Mouse (Mus musculus) retina, postnatal 7 days (tissue): ENCODE data around the gene 0610010K14Rik.

ENCODE experiments used
- DNase-seq: peaks from one replicate; pipeline ENCODE4 v3.0.0-alpha.2; 2012; ENCODE audit warnings: low read depth, low spot score

0610010K14Rik gene

DNA sequence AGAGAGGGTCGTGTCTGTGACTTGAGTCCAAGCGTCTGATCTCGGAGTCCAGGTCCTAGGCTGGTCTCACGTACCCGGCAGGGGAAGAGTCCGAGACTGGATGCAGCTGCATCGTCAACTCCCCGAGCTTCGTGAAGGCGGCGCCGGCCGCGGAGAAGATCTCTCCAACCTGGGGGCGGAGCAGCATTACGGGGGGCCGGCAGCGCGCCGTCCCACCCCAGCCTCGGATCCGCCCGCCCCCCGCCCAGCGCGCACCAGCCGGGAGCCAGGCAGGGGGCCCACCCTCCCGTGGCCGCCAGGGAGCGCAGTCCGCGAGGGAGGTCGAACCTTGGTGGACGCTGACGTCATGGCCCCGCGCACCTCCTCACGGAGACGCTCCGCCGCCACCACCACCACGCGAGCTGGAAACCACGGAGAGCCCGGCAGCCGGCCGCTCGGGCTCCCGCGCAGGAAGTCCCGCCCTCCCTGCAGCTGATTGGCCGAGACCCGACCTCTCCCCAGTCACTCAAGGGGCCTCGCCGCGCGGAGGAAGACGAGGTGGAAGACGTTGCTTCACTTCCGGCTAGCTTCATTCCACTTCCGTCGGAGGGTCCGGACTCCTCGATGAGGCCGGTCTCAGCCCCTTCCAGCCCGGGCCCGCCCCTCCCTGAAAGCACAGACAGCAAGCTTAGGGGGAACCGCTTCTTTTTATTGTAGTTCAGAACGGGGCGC, at the start of gene 0610010K14Rik:
Gene 0610010K14Rik, minus strand, starts transcription at position 458 of the 711 bp plus-strand sequence.
- DNase-seq: peak; percentile 96

DNA sequence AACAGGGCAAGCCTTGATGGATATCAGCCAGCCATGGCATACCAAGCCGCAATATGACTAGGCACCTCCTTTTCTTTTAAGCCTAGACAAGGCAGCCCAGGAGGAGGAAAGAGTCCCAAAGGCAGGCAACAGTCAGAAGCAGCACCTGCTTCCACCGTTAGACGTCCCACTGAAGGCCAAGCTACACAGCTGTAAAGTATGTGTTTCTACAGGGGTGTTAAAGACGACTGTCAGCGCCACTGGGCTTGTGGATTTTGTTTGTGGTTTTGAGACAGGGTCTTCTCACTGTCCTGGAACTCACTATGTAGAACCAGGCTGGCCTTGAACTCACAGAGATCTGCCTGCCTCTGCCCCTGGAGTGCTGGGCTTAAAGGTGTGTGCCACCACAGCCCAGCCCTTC, 48.0 kb upstream of the 0610010K14Rik start:
- DNase-seq: no peak

GRCm38 (mm10) chr11:70284757-70285156, 47.0 kb upstream of the 0610010K14Rik start:
- DNase-seq: no peak

DNA sequence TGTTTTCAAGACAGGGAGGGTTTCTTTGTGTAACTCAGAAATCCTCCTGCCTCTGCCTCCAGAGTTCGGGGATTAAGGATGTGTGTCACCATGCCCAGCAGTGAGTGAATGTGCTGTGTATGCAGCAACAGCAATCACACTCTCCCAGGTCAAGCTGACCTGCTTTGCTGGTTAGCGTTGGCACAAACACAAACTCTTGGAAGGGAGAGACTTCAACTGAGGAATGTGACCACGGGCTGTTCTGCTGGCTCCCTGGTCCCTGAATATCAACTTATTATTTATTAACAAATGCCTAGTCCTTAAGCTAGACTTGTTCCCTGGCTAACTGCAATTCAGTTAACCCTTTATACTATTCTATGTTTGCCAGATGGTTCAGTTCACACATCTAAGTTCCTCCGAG, 46.0 kb upstream of the 0610010K14Rik start:
- DNase-seq: no peak

DNA sequence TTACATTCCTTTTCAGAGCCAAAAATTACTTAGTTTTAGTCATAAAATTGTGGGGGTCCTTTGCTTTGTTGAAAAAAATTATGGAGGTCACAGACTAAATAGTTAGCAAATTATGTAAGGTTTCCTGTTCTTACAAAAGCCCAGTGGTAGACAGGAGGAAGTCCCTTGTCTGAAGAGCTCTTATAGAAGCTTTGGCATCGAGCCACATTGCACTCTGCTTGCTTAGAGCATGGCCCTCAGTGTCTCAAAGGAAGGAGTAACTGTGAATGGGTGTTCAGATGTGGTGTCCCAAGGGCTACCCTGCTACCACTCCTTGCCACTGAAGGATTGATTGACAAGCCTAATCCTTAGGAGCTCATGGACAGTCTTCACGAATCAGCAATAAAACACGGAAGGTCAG, 42.7 kb upstream of the 0610010K14Rik start:
- no peak for DNase-seq

GRCm38 (mm10) chr11:70278961-70279360, 41.2 kb upstream of the 0610010K14Rik start:
- no peak for DNase-seq

DNA sequence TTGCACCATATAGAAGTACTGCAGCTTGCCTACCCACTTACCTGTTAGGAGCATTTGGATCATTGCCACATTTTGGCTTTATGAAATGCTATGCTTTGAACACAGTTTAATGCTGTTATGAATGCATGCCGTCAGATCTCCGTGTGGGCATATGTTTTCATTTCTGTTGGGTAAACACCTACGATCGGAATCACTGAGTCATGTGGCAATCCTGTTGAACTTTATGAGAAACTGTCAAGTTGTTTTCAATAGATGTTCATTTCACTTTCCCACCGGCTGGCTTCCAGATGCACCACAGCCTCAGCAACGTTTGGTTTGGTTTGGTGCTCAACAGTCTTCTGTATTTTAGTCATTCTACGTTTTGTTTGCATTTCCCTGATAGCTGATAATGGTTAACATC, 33.9 kb upstream of the 0610010K14Rik start:
- no peak for DNase-seq

DNA sequence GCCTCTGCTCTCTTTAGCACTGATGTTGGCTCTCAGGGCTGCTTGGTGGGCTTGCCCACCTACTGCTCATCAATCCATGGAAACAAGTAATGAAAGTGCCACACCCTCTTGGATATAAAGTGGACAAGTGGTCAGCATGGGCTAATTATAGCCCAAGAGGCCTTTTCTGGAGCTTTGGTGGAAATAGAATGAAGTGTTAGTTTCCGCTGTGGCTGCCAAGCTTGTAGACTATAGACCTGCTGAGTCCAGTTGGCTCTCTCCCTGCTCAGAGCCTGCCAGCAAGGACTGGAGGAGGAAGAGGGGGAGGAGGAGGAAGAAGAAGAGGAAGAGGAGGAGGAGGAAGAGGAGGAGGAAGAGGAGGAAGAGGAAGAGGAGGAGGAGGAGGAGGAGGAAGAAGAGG, 28.7 kb upstream of the 0610010K14Rik start:
- no peak for DNase-seq

DNA sequence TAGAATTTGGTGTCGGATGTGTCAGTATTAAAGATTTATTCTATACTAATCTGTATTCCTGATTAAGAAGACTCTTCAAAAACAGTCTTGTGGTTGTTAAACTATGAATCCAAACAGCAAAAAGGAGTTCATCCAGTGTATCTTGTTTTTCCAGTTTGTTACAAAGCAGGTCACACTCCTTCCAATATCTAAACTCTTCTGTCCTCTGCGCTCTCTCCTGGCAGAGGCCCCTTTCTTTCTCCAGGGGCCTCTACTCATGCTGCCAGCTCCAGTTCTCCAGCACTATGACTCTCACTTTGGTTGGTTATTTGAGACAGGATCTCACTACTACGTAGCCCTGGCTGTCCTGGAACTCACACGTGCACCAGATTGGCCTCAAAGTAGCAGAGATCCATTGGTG, 28.1 kb upstream of the 0610010K14Rik start:
- DNase-seq: no peak

GRCm38 (mm10) chr11:70265252-70265651, 27.5 kb upstream of the 0610010K14Rik start:
- no peak for DNase-seq

- no peak for DNase-seq
These were observed 21.3 kb upstream of the 0610010K14Rik start for GRCm38 (mm10) chr11:70259035-70259434.

DNA sequence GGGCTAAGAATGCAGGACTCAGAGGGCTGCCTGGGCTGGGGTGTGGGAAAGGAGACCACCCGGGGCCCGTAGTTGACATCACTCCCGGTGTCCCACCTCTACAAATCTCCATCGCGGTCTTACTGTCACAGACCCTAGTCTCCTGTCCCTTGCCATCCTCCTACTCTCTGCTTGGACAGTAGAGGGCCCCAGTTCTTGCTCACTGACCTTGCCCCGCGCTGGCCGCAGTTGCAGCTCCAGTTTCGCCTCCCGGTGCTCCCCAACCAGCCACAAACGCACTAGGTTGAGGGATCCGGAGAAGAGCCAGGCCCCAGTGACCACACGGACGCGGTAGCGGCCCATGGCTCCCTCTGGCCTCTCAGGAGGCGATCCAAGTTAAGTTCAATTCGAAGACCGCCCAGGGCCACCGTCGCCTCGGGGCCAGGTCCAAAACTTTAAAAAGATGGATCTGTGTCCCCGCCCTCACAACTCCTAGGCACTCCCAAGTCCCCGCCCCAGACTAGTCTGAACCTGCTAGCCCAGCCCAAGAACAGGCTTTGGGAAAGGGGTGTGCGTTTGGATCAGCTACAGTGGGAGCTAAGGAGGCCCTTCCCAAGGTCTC, 17.3 kb upstream of the 0610010K14Rik start, which contains the start of gene Alox12:
Gene Alox12, minus strand, starts transcription at position 423 of the 601 bp plus-strand sequence.
- no peak for DNase-seq

DNA sequence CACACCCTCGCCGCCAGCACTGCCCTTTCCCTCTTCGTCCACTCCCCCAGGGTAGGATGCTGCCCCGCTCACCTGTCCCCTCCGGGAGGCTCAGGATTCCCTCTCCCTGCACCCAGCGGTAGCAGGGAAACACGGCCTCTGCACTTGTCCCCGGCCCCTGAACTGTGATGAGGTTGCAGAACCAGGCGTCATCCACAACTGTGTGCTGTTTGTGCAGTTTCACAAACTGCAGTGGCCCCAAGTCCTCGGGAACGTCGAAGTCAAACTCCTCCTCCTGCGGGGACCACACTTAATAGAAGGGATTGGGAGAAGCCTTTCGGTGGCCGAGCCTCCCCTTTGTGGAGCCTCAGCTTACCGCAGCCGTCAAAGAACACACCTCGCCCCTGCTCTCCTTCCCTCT, 16.6 kb upstream of the 0610010K14Rik start:
- no peak for DNase-seq

DNA sequence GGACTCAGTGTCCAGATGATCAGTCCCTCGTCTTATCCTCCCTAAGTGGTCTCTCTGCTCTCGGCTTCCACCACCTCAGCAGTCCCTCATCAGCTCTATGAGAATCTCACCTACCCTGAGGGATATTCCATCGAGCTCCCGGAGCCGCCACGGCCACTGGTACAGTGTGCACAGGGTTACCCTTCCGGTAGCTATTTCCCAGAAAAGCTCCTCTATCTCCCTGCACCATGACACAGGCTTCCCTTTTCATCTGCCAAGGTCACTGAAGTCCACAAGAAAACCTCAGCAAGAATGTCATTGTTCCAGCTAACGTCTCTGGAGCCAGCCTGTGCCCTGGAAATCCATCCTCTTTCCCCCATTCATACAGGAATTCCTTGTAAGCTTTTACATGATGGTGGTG, 14.1 kb upstream of the 0610010K14Rik start:
- no peak for DNase-seq

GRCm38 (mm10) chr11:70250150-70250549, 12.4 kb upstream of the 0610010K14Rik start:
- DNase-seq: no peak

- DNase-seq: peak; percentile 58
These were observed 9.6 kb upstream of the 0610010K14Rik start for GRCm38 (mm10) chr11:70247136-70247845.

- no peak for DNase-seq
These were observed 4.9 kb upstream of the 0610010K14Rik start for GRCm38 (mm10) chr11:70242591-70242990.

DNA sequence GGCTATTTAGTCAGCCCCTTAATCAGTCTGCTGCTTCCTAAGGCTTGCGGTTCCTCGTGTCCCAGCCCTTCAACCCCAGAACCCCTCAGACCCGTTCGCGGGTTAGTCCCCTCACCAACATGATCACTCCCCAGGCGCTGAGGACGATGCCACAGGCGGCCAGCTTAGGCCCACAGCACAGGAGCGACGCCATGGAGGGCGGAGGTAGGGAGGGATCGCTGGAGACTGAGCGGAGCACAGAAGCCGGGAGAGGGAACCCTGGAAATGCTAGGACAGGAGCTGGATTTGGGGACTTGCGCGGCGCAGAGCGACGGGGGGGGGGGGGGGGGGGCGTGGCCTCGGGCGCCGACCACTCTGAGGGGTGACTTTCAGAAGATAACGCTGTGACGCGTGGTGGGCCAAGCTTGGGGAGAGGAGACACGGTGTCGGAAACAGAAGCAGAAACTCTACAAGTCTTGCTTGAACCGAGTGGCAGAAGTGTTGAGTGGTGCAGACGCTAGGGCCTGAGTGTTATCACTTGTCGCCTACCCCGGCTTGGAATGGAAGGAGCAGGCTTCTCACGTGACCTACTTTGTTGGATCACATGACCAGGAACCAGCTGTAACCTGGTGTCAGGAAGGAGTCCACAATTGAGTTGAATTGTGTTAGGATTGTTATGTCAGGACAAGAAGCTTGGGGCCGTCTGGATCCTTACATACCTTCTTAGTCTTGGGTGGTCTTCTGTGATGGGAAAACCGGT, 2.0 kb upstream of the 0610010K14Rik start, which contains the start of the genes Gm21988 and Rnasek:
Gene Gm21988, minus strand, starts transcription at position 290 of the 739 bp plus-strand sequence.
Gene Rnasek, minus strand, starts transcription at position 302 of the 739 bp plus-strand sequence.
- DNase-seq: peak; percentile 75

GRCm38 (mm10) chr11:70238591-70239440, 1.1 kb upstream of the 0610010K14Rik start:
- DNase-seq: no peak

GRCm38 (mm10) chr11:70236717-70237116, 997 bp downstream of the 0610010K14Rik start:
- no peak for DNase-seq
